Mouse (Mus musculus) kidney, postnatal 4 days (tissue): ENCODE results near the gene Rbm38.

Experiments used
- DNase-seq, 2 experiments: peaks; one replicate each; pipeline ENCODE4 v3.0.0; 2021; ENCODE audit warnings: mixed read lengths in 2 of 2

Gene Rbm38

DNA sequence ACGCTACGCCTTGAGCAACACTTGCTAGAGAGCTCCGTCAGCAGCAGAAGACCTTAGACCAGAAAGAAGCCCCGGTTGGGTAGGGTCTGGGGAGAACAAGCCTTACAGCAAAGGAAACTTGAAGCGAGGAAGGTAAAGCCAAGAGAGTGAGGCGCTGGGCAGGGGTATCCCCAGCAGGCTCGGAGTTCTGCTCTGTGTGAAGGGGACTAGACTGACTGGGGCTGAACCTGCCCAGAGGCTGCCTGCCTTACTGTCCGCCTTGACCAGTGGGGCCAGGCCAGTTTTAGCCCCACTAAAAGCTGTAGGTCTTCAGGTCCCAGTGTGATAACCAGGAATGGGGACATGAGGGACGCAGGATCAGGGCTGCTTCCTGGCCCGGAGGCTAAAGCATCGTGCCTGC lies at the start of gene Rbm38:
Gene Rbm38 (plus strand): TSS at position 69 of the 400 bp plus-strand sequence.
- DNase-seq, result no peak

DNA sequence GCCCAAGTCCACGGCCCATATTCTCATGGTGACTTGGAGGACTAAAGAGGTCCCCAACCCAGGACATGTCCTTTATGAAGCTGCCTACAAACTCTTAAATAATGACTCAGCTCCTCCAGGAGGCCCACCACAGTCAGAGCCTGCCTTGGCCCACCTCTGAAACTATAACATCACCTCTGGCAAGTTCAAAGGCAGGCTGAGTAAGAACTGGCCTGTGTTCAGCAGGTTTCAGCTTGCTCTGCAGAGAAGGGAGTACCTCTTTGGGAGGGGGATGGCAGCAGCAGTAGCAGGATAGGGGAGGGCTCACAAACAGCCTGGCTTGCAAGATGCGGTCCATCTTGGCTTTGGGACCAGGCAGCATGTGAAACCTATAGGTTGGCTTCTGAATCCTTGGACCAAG lies 48.4 kb upstream of the Rbm38 start:
- DNase-seq, result no peak

DNA sequence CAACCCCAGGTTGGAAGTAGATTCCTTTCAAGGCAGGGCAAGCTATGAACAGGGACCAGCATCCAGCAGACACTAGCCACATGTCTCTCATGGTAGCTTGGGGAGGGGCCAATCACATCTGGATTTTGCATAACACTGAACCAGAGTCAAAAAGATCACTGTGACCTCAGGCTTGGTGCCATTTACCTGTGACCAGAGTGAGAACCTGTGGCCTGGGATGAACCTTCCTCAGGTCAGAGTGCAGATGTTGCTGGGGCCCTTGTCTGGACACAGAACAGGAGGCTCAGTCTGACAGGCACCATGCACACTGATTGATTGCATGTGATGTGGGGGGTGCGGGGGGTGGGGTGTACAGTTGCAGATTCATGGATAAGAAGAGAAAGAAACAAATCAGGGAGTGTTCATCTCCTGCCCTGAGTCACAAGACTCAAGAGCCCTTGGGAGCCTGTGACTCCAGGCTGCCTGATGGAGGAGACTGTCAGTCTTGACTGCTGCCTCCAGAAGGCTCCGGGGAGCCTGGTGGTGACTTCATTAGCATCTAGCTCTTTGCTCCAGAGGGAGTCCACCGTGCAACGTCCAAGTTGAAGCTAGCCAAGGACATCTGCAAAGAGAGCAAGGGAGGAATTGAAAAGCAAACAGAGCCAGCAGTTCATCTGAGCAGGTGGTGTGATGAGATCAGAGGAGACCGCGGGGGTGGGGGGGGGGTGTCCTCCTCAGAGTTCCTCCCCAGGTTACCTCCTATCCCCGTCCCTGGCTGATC lies 46.3 kb upstream of the Rbm38 start:
- no peak for DNase-seq

DNA sequence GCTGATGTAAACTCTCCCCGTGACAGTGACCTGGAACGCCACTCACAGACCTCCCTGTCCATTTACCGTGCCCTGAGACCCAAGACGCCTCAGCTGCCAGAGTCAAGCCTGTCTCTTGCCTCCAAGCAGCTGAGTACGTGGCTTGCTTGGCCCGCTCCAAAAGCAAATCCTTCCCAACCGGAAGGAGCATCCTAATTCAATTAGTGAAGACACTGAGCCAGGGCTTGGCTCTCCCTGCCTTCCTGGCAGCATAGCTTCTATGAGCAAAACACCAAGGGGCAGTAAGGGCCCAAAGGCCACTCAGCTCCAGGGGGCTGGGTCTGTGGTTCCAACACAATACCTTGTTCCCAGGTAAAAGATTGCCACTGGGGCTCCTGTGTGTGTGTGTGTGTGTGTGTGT lies 45.6 kb upstream of the Rbm38 start:
- DNase-seq, result no peak

DNA sequence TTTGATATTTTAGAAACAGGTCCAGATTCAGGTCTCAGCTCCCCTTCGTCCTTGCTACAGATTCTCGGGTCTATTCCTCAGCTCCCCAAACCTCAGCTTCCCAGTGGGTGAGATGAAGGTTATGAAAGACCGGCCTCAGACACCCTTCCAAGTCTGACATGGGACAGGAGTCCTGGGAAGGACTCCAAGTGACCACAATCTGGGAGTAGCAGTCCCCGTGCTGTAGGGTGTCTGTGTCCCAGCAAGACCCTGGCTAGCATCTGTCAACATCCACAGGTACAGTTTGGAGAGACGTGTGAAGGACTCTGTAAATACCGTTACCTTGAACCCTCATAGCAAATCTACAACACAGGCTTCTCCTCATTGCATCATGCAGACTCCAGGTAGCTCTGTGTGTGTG lies 45.1 kb upstream of the Rbm38 start:
- DNase-seq, result no peak

DNA sequence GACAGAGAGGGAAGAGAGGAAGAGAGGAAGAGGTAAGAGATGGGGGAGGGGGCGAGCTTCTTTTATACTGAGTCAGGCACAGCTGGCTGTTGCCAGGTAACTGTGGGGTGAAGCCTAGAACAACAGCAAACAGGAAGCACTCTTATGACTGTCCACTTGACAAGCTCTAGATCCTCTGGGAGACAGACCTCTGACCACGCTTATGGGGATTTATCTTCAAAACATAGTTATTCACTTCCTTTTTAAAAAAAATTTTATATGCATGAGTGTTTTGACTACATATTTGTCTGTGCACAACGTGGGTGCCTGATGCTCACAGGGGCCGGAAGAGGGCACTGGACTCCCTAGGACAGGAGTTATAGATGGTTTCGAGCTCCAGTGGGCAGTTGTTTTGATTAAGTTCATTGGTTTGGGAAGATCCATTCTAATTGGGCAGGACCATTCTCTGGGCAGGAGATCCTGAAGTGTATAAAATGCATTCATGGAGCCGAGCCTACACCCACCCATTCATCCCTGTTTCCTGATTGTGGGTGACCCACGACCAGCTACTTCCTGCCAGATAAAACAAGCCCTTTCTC lies 43.5 kb upstream of the Rbm38 start:
- DNase-seq, result peak in 1 of 2 experiments; percentile 30

DNA sequence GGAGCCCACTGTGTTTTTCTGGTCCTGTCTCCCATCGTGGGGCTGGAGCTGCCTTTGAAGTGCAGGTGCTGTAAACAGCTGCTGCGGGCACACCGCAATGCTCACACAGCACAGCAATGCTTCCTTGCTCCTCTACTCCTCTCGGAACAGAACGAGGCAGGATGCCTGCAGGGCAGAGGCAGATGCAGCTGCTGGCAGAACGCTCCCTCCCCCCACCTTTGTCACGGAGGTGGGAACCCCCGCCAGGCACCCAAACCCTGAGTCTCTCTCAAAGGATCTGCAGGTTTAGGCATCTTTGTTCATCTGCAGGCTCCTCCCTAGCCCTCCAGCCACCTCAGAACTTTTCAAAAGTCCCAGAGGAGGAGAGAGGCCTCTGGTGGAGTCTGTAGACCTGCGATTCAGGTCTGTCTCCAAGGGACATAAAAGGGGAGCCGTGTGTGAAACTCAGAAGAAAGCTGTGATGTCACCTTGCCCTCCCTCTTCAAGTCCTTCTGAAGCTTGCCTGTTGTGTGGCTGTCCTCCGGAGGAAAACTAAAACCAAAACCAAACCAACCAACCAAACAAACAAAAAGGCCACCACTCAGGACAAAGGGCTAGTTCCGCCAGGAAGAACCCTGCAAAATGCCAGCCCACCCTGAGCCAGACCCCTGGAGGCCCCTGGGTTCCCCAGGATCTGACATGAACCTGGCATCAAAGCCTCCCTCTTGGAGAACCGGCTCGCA lies 42.7 kb upstream of the Rbm38 start, which contains the start of gene Spo11:
Gene Spo11 (plus strand): TSS at position 292 of the 722 bp plus-strand sequence.
- peak in 1 of 2 experiments; percentile 37 for DNase-seq

DNA sequence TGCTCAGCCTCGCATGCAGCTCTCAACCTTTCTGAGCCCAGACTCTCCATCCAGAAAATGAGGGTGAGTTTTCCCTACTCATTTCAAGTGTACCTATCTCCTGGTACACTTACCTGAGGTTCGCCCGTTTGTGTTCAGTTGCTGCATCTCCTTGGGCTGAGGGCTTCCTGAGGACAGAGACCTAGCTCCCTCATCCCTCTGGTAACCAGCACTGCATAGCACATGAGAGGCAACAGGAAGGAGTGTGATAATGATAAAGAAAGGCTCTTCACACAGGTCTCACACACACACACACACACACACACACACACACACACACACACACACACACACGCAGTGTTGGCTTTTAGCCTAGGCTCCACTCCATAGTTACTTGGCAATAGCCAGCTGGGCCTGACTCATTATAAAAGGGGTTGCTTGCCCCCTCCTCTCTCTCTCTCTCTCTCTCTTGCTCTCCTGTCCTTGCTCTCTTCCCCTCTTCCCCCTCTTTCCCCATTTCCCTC lies 42.1 kb upstream of the Rbm38 start:
- no peak for DNase-seq

DNA sequence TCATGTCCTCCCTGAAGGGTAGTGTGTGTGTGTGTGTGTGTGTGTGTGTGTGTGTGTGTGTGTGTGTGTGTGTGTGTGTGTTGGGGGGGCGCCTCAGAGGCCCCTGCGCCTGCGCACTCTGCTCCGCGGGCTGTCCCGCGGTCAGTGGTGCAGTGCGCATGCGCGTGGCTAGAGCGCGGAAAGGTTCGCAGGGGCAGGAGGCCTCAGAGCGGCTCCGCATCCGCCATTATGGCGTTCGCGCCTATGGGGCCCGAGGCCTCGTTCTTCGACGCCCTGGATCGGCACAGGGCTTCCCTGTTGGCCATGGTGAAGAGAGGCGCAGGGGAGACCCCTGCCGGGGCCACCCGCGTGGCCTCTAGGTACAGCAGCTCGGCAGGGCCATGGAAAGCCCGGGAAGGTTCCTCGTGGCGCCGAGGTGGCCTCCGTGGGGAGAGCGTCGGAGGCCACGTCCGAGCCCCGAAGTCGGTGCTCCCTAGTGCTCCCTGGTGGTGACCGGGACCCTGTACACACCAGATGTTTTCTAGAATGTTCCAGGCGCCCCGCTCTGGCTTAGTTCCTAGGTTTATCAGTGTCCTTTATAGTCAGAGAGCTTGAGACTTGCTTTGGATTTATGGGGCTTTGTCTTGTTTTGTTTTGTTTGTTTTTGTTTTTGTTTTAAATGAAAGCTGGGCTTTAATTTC lies 40.5 kb upstream of the Rbm38 start:
- no peak for DNase-seq

DNA sequence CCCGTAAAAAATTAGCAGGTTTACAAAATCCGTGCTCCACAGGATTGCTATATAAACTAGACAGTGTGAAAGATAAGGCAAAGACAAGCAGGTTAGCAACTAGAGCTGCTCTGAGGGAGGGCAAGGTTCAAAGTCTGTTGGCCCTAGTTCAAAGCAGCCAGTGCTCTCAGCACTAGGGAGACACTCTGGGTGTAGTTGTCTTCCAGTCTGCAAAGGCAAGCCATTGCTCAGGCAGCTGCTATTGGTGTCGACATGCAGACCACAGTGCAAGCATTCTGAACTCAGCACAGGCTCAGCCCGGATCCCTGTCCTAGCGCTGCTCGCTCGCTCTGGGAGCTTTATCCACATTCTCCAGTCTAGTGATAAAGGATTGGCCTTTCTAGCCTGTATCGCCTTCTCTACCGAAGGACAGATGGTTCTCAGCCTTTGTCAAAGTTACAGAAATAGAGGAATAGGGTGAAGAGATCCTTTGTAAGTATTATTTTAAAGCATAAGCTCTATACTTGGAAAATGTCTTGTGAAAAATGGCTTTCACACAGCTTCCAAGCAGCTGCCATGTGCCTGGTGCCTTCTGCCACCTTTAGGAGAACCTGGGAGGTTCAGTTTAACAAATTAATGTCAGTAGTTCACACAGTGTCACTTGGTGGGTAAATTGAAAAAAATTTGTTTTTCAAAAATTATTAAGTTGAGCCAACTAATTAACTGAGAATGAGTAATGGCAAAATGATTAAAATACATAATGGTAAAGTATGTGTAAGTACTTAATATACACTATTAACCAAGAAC lies 37.3 kb upstream of the Rbm38 start:
- peak in 1 of 2 experiments; percentile 55 for DNase-seq

DNA sequence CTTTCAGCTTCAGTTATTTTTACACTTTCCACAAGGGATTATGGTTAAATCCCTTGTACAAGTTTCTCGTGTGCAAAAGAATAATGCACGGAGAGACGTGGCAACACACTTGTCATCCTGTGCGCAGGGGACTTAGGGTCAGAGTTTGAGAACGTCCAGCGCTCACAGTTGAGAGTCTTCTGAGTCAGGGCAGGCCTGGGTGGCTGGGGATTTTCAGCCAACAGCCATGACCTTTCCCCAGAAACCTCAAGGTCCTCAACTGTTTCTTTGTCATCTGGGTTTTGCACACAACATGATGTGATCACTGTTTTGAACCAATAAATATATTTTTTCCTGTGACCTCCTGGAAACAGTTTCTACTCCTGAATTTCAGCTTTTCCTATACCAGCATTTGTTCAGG lies 30.1 kb upstream of the Rbm38 start:
- no peak for DNase-seq

DNA sequence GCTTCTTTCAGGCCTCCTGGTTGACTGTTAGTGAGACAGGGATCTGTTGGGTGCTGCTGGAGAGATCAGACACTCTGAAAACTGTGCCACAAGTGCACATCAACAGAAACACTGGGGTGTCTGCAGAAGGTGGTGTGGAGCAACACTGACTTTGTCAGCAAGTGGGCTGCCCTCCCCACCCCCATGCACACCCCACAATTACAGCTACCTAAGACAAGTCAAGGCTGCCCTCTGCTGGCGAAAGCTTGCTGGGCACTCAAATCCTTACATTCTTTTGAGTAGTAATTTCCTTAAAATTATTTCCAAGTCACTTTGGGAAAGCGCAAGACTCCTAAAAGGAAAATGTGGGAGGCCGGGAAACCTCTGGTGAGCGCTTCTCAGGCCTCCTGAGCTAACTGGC lies 24.1 kb upstream of the Rbm38 start:
- DNase-seq, result peak; percentile 90 to 91

DNA sequence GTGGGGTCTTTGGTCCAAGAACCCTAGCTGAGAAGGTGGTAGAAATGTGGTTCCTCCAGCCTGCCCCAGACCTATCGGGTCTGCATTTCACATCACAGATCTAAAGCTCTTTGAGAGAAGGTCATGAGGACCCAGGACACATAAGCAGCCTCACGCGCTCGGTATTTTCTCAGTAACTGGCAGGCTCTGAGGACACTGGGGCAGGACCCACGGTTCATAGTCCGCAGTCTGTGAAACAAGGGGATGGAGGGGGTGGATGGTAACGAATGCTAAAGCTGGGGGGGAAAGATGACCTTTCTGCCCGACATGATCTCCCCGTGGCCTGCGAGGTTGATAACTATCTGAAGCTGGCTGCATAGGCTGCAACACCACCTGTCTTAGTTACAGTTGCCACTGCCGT lies 22.6 kb upstream of the Rbm38 start:
- no peak for DNase-seq

DNA sequence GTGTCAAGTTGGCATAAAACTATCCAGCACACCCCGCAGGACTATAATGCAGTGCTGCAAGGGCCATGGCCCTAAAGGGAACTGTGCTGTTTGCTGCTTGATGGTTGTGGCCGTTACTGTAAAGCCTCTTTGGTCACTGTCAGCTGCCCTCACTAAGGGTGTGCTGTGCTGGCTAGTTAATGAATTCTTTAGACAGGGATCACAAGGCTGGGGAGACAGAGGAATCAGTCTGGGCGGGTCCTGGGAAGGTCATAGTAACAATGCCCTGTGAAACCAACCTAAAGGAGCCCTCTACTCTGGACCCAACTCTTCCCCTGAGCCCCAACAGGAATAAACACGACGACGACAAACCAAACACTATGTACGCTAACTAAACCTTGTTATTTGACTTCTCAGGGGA lies 21.8 kb upstream of the Rbm38 start:
- DNase-seq, result peak in 1 of 2 experiments; percentile 30

DNA sequence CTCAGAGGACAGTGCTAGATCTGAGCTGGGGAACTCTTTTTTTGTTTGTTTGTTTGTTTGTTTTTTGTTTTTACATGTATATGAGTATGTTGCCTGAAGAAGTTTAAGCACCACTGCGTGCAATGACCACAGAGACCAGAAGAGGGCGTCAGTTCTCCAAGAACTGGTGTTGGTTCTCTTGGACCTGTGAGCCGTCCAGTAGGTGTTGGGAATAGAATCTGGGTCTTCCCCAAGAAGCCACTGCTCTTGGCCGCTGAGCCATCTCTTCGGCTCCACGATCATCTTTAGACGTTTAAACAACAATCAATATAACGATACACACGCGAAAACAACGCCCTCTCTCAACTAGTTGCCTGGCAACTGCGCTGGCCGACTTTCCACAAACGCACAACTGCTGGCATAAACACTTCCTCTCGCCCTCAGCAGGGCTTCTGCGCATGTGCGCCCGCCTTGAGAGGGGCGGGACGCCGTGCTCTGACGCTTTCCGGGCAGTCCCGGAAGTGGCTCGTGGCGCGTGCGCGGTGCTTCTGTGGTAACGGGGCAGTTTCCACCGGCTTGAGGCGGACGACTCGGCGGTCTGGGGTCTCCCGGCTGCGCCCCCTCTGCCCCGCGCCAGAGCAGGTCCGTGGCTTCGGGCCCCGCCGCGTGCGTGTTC lies 20.5 kb upstream of the Rbm38 start, which contains the start of gene Rae1:
Gene Rae1 (plus strand): TSS at position 488 of the 655 bp plus-strand sequence.
- peak; percentile 99 for DNase-seq

DNA sequence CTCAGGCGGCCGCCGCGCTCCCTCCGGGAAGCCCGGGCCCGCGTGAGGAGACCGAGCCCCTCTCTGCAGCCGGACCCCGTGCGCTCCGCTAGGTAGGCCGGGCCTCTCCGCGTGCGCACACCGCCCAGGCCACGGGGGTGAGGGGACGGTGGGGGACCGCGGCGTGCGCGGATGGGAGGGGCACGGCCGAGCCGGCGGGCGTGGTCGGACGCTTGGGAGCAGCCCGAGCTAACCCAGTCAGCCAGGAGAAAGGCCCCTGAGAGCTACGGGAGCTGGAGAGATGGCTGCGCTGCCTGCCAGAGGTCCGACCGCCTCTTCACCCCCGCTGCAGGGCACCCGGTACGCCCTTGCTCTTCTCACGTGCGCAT lies 20.0 kb upstream of the Rbm38 start:
- peak; percentile 76 to 88 for DNase-seq

DNA sequence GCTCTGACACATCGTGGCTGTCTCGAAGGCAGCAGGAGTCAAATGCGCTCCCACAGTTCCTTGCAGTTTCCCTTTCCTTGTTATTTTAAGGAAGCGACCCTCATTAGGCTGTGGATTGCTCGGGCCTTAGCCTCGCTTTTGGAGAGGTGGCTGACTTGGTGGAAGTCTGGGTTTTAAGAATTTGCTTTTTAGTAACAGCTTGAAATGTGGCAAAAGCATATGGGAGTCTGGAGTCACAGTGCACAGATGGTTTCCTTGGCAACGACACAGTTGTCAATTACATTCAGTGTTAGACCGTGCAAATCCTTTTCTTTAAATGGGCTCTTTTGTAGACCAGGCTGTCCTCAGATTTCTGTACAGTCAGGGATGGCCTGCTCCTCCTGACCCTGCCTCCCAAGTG lies 19.4 kb upstream of the Rbm38 start:
- no peak for DNase-seq

DNA sequence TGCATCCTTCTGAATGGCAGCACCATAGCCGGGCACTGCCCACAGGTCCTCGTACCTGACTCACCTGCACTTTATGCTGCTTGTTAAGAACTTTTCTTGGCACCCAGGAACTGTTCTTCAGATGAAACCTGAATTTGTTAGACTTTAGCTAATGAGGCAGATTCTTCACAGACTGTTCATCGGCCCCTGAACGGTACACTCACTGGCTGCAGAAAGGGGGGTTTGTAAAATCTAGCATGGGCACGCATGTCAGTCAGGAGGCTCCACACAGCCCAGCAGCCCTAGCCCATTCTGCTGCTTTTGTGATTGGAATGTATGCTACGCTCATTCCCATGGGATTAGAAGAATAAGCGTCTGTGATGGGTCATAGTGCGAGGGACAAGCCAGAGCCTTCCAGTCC lies 16.6 kb upstream of the Rbm38 start:
- no peak for DNase-seq

DNA sequence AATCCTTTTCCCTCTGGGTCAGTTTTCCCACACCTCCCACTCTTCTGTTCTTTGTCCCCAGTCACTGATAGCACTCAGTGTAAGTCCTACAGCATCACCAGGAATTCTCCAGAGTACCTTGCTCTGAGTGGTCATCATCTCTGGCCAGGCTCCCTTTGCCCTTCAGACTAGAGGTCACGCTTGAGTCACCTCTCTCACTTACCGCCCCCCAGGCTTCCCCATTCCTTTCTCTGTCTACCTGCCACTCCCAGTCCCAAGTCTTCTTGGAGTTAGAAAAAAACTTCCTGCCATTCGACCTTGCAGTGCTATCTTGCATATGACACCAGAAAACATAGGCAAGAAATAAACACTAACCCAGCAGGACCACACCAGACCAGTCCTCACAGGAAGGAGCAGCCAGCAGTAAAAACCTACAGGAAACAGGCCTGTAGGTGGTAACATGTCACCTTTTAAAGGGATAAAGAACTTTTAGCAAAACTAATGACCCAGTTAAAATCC lies 10.0 kb upstream of the Rbm38 start:
- no peak for DNase-seq

DNA sequence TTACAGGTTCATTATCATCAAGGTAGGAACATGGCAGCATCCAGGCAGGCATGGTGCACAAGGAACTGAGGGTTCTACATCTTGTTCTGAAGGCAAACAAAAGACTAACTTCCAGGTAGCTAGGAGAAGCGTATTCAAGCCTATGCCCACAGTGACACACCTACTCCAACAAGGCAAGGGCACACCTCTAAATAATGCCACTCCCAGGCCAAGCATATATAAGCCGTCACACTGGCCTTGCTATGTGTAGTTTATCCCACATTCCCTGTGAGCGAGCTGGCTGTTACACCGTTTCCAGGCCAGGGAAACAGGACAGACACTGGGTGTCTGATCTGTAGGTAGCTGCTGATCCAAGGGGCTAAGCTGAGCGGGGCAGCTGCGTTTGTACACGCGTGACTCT lies 8.9 kb upstream of the Rbm38 start:
- DNase-seq, result no peak

DNA sequence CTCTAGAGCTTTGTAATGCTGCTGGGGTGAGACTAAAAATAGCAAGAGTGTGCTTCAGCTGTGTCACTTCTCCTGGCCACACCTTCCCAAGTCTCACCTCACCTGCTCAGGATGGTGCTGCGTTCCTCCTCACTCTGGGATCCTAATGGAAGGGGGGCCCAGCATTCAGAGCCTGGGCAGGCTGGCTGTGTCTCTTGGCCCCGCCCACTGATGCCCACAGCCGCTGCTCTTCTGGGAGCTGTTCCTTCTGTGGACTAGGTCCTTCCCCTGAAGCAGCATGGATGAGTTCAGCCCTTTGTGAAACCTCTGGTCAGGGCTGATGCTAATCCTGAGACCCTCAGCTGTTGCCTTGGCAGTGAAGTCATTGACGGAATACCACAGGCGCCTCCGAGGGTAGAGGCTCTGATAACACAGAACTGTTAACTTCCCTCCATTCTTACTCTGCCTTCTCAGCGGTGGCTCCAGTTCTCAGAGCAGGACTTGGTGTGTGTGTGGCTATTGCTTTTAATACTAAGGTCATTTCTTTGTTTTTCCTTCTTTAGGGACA lies 5.5 kb upstream of the Rbm38 start:
- no peak for DNase-seq
